Mouse (Mus musculus): ENCODE data around the gene Rrp1. TPM values are rescaled to one million over a fixed set of nuclear protein-coding genes. Genes with fewer than 3 reads are reported as not detected.

Rrp1 gene
- 93.5 and 95.5 TPM in 2 replicates for polyA plus RNA-seq (2015; fragmentation: Nextera tagmentation; extraction: Ambion mirVana)

DNA sequence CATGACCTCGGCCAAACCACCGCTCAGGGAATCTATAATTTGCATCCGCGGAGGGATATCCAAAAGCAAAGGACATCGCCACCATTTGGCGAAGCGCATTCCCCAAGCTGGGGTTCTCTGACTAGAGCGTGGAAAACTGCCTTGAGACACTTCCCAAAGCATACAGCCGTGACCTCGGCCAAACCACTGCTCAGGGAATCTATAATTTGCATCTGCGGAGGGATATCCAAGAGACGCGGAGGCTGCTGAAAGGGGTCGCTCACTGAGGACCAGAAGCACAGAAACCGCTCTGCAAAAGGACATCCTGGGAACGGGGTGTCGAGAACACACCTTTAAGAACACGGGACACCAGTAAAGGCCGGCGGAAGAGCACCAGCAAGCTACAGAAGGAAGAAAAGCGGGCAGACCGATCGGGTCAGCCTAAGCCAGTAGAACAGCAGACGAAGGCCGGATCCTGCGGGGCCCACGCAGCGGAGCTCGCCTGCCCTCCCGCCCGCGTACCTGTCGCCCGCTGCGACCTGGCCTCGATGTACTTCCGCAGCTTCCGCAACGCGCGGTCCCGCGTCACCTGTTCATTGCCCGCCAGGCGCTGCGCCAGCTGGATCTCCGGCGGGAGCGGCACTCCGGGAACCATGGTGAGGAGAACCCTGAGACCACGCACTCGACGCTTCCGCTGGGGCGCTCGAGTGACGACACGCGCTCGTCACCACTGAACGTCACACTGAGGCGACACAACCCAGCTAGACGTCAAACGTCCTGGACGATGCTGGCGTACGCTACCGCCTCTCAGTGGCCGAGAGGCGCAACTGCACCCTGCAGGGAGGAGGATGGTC is at the start of gene Rrp1:
Gene Rrp1, minus strand, starts transcription at position 725 of the 833 bp plus-strand sequence.
- peak within 1 kb of the TSS; percentile 76 for H3K4me3 ChIP-seq (ENCODE audit: low read depth, low read length)
- 1% methylated on average over 65 of the region's 70 CpGs for WGBS (ENCODE audit: insufficient replicate concordance)
- TF ChIP-seq EP300 (IDR thresholded peaks at IDR 0.05; ENCODE audit: low read depth) (no peak), CTCF (IDR thresholded peaks at IDR 0.05; ENCODE audit: low read depth) (peak; percentile 100)
- H3K4me2 ChIP-seq (ENCODE audit: low read depth, low read length): peak within 1 kb of the TSS; percentile 83
- ATAC-seq: peak; percentile 95
- H3K4me1 ChIP-seq (ENCODE audit: insufficient read depth): peaks cover 13% of the 10 kb centered on the region
- peaks cover 33% of the 10 kb centered on the region for H3K36me3 ChIP-seq (replicated peaks; ENCODE audit: insufficient read depth, low read length)
- H3K9ac ChIP-seq (replicated peaks): peak within 1 kb of the TSS; percentile 74
- no peaks in the 10 kb centered on the region for H3K9me3 ChIP-seq (ENCODE audit: low read length)
- peak within 1 kb of the TSS; percentile 75 for H3K27ac ChIP-seq (ENCODE audit: low read depth)
- H3K27me3 ChIP-seq (ENCODE audit: insufficient read depth, low read length): no peaks in the 10 kb centered on the region
- DNase-seq: peak; percentile 95

DNA sequence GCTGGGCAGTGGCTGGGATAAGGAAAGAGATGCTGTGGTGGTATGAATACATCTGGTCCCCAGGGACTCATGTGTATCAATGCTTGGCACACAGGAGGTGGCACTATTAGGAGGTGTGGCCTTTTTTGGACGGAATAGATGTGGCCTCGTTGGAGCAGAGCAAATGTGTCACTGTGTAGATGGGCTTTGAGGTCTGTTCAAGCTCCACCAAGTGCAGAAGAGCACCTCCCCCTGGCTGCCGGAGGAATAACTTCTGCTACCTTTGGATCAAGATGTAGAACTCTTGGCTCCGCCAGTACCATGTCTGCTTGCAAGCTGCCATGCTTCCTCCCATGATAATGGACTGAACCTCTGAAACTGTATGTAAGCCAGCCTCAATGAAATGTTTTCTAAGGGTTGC is 48.9 kb upstream of the Rrp1 start:
- no peak for ATAC-seq

DNA sequence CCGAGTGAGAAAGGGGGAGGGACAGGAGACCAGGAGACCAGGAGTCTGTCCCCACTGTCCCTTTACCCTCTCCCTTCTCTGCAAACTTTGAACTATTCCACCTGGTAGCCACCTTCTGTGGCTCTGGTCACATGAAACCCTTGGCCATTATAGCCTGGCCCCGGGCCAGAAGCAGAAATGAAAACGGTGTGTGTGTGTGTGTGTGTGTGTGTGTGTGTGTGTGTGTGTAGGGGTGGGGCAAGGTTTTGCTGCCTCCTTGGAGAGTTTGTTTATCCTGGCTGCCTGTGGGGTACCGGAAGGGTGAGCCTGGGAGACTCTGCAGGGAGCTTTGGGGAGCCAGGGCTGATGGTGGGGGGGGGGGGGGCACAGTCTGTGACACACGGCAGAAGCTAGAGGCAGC is 47.6 kb upstream of the Rrp1 start:
- DNase-seq (no peak), ATAC-seq (no peak)
- Histone ChIP-seq H3K4me3 (ENCODE audit: low read depth, low read length) (no peak overlapping the region), H3K9me3 (ENCODE audit: low read length) (no peaks in the 10 kb centered on the region), H3K27me3 (ENCODE audit: insufficient read depth, low read length) (no peaks in the 10 kb centered on the region), H3K36me3 (replicated peaks; ENCODE audit: insufficient read depth, low read length) (no peaks in the 10 kb centered on the region), H3K9ac (replicated peaks) (no peak overlapping the region), H3K27ac (ENCODE audit: low read depth) (no peak overlapping the region), H3K4me2 (ENCODE audit: low read depth, low read length) (no peak overlapping the region), H3K4me1 (ENCODE audit: insufficient read depth) (peaks cover 49% of the 10 kb centered on the region)
- TF ChIP-seq EP300 (IDR thresholded peaks at IDR 0.05; ENCODE audit: low read depth): no peak
- no peak for TF ChIP-seq CTCF (IDR thresholded peaks at IDR 0.05; ENCODE audit: low read depth)
- 49% methylated on average over 4 of the region's 5 CpGs for WGBS (ENCODE audit: insufficient replicate concordance)

More for the DNA sequence above, 48.9 kb upstream of the Rrp1 start:
- WGBS (ENCODE audit: insufficient replicate concordance): 60% methylated on average over 4 of the region's 4 CpGs
- no peak overlapping the region for H3K9ac ChIP-seq (replicated peaks)
- H3K36me3 ChIP-seq (replicated peaks; ENCODE audit: insufficient read depth, low read length): no peaks in the 10 kb centered on the region
- TF ChIP-seq CTCF (IDR thresholded peaks at IDR 0.05; ENCODE audit: low read depth) (peak; percentile 48), EP300 (IDR thresholded peaks at IDR 0.05; ENCODE audit: low read depth) (no peak)
- DNase-seq: no peak
- H3K27ac ChIP-seq (ENCODE audit: low read depth): no peak overlapping the region
- H3K4me3 ChIP-seq (ENCODE audit: low read depth, low read length): no peak overlapping the region
- no peak overlapping the region for H3K4me2 ChIP-seq (ENCODE audit: low read depth, low read length)
- peaks cover 49% of the 10 kb centered on the region for H3K4me1 ChIP-seq (ENCODE audit: insufficient read depth)
- H3K9me3 ChIP-seq (ENCODE audit: low read length): no peaks in the 10 kb centered on the region
- no peaks in the 10 kb centered on the region for H3K27me3 ChIP-seq (ENCODE audit: insufficient read depth, low read length)

DNA sequence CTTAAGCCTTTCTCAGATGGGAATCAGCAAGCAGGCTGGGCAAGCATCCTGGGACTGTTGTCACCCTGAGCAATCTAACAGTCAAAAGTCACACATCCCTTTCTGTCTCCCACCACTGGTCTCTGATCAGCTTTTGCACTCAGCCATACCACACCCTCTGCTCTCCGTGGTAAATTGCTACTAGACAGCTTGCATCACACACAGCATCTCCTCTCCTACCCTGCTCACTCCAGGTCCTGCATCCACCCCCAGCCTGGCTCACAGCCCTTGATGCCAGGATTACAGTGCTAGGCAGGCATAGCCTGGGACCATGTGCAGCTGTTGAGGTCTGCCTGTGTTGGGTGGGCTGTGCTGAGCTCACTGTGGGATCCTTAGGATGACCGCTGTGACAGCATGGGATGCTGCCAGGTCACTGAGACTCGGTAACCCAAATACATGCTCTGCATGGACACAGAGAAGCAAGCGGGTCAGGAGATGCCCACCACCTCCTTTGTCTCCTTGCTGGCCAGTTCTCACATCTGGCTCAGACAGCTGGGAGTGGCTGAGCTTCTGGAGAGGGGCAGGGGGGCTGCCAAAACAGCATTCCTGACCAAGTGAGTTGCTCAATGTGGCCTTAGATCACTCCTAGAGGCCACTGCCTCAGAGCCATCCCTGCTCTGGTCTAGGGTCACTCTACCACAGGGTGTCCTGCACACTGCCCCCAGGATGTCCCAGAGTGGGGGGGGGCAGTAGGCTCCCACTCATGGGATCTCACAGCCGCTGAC is 45.7 kb upstream of the Rrp1 start:
- Histone ChIP-seq H3K4me2 (ENCODE audit: low read depth, low read length) (no peak overlapping the region), H3K9me3 (ENCODE audit: low read length) (no peaks in the 10 kb centered on the region), H3K27me3 (ENCODE audit: insufficient read depth, low read length) (no peaks in the 10 kb centered on the region), H3K4me3 (ENCODE audit: low read depth, low read length) (no peak overlapping the region), H3K36me3 (replicated peaks; ENCODE audit: insufficient read depth, low read length) (no peaks in the 10 kb centered on the region), H3K4me1 (ENCODE audit: insufficient read depth) (peaks cover 37% of the 10 kb centered on the region), H3K27ac (ENCODE audit: low read depth) (peak overlapping the region; percentile 69; the same call in 1 of the 2 replicates), H3K9ac (replicated peaks) (0 out of 2 replicates have a peak overlapping the region, but pooled peaks have one; percentile 26)
- no peak for DNase-seq
- ATAC-seq: peak; percentile 27
- no peak for TF ChIP-seq EP300 (IDR thresholded peaks at IDR 0.05; ENCODE audit: low read depth)
- no peak for TF ChIP-seq CTCF (IDR thresholded peaks at IDR 0.05; ENCODE audit: low read depth)
- WGBS (ENCODE audit: insufficient replicate concordance): 69% methylated on average over 5 of the region's 5 CpGs

DNA sequence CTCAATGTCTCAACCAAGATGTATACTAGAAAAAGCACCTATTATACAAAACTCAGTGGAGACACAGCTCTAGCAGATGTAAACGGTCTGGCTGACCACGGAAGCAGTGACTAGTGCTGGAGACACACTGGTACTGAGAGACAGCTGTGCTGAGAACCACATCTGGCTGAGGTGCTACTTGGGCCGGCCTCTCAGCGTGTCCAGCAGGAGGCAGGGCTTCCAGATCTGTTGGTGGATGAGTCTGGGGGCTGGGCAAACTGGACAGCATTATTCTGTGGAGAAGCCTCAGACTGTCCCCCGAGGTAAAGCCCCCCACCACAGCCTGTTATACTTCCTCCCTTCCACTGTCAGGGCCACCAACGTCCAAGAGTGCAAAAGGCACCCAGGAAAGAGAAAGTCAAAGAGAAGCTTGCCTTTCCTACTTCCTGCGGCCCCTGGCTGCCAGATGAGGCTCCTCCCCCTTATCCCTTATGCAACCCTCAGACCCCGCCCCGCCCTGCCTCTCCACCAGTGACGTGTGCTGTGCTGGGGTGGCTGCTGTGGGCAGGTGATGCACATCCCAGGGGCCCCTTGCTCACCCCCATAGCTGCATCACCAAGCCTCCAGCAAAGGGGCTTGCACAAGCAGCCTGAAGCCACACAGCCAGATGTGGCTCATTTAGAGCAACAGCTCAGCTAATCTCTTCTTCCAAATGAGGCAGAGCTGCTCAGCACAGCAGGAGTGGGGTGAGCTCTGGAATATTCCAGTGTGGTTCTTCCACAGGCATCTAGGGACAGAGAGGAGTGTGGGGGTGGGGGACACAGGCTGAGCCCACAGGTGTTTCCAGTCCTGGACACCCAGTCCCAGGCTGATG is 44.9 kb upstream of the Rrp1 start:
- WGBS (ENCODE audit: insufficient replicate concordance): 14% methylated on average over 10 of the region's 10 CpGs
- DNase-seq: peak; percentile 83
- no peaks in the 10 kb centered on the region for H3K27me3 ChIP-seq (ENCODE audit: insufficient read depth, low read length)
- ATAC-seq: peak; percentile 81
- H3K27ac ChIP-seq (ENCODE audit: low read depth): peak overlapping the region; percentile 69
- peaks cover 30% of the 10 kb centered on the region for H3K4me1 ChIP-seq (ENCODE audit: insufficient read depth)
- H3K4me2 ChIP-seq (ENCODE audit: low read depth, low read length): peak overlapping the region; percentile 64
- no peak overlapping the region; the same call in 1 of the 2 replicates for H3K9ac ChIP-seq (replicated peaks)
- no peaks in the 10 kb centered on the region for H3K36me3 ChIP-seq (replicated peaks; ENCODE audit: insufficient read depth, low read length)
- no peaks in the 10 kb centered on the region for H3K9me3 ChIP-seq (ENCODE audit: low read length)
- H3K4me3 ChIP-seq (ENCODE audit: low read depth, low read length): peak overlapping the region; percentile 27; the same call in 1 of the 2 replicates
- TF ChIP-seq EP300 (IDR thresholded peaks at IDR 0.05; ENCODE audit: low read depth) (no peak), CTCF (IDR thresholded peaks at IDR 0.05; ENCODE audit: low read depth) (no peak; the same call in 1 of the 2 replicates)
